Mouse (Mus musculus): ENCODE measurements around the gene Aldh2. TPM values are rescaled to one million over a fixed set of nuclear protein-coding genes. Genes with fewer than 3 reads are reported as not detected.

Aldh2 gene
- total and polyA plus RNA-seq, 2 experiments, result 1,488 to 4,351 TPM

- TF ChIP-seq POLR2A (IDR thresholded peaks at IDR 0.05; ENCODE audit: extremely low read depth, insufficient read depth, low read length), result no peak
- TF ChIP-seq CTCF (IDR thresholded peaks at IDR 0.05; ENCODE audit: low read depth, low read length), result no peak
- Histone ChIP-seq H3K27ac (replicated peaks; ENCODE audit: insufficient read depth, low read depth, low read length) (no peak overlapping the region), H3K79me2 (ENCODE audit: control insufficient read depth, insufficient read depth, low read length) (peaks cover 11% of the 10 kb centered on the region; the same call in 1 of the 2 replicates), H3K4me3 (ENCODE audit: insufficient read depth, low read depth, low read length) (no peak overlapping the region), H3K27me3 (ENCODE audit: control insufficient read depth, insufficient read depth, low read length) (no peaks in the 10 kb centered on the region), H3K4me1 (ENCODE audit: control insufficient read depth, insufficient read depth, low read length) (peaks cover 9% of the 10 kb centered on the region), H3K9ac (ENCODE audit: low read depth, low read length) (no peak overlapping the region), H3K36me3 (ENCODE audit: control insufficient read depth, insufficient read depth, low read length) (no peaks in the 10 kb centered on the region)
- DNase-seq (ENCODE audit: extremely low read depth, low read depth, low spot score), result no peak
- WGBS, result 93% methylated on average over 7 of the region's 7 CpGs
Observed at GRCm38 (mm10) chr5:121549196-121549595, 44.4 kb downstream of the Aldh2 start.

GRCm38 (mm10) chr5:121547084-121547483 is 46.5 kb downstream of the Aldh2 start:
- H3K27me3 ChIP-seq (ENCODE audit: control insufficient read depth, insufficient read depth, low read length), result no peaks in the 10 kb centered on the region
- no peak overlapping the region for H3K4me3 ChIP-seq (ENCODE audit: insufficient read depth, low read depth, low read length)
- no peak for TF ChIP-seq POLR2A (IDR thresholded peaks at IDR 0.05; ENCODE audit: extremely low read depth, insufficient read depth, low read length)
- no peak for TF ChIP-seq CTCF (IDR thresholded peaks at IDR 0.05; ENCODE audit: low read depth, low read length)
- 85% methylated on average over 3 of the region's 3 CpGs for WGBS
- DNase-seq (ENCODE audit: extremely low read depth, low read depth, low spot score), result no peak
- peaks cover 20% of the 10 kb centered on the region; the same call in 1 of the 2 replicates for H3K79me2 ChIP-seq (ENCODE audit: control insufficient read depth, insufficient read depth, low read length)
- peaks cover 14% of the 10 kb centered on the region for H3K4me1 ChIP-seq (ENCODE audit: control insufficient read depth, insufficient read depth, low read length)
- H3K9ac ChIP-seq (ENCODE audit: low read depth, low read length), result no peak overlapping the region
- no peaks in the 10 kb centered on the region for H3K36me3 ChIP-seq (ENCODE audit: control insufficient read depth, insufficient read depth, low read length)
- H3K27ac ChIP-seq (replicated peaks; ENCODE audit: insufficient read depth, low read depth, low read length), result no peak overlapping the region

DNA sequence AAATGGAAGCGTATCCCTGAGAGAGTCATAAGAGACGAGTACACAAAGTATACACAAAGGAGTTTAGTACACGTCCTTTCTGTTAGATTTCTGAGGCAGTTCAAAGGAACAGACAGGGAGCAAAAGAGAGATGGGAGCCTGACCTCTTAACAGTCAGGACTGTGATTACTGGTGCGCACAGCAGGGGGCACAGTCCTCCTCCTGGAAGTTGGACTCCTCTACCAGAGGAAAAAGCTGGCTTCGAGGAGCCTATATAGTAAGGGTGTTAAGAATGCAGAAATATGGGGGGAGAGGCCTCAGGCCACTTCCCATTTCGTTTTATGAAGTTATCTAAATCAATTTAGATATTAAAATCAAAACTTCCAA is 47.1 kb downstream of the Aldh2 start:
- TF ChIP-seq CTCF (IDR thresholded peaks at IDR 0.05; ENCODE audit: low read depth, low read length) (peak; percentile 71), POLR2A (IDR thresholded peaks at IDR 0.05; ENCODE audit: extremely low read depth, insufficient read depth, low read length) (no peak)
- DNase-seq (ENCODE audit: extremely low read depth, low read depth, low spot score), result peak; percentile 51
- H3K79me2 ChIP-seq (ENCODE audit: control insufficient read depth, insufficient read depth, low read length), result peaks cover 21% of the 10 kb centered on the region; the same call in 1 of the 2 replicates
- H3K36me3 ChIP-seq (ENCODE audit: control insufficient read depth, insufficient read depth, low read length), result no peaks in the 10 kb centered on the region
- 12% methylated on average over 6 of the region's 6 CpGs for WGBS
- H3K27me3 ChIP-seq (ENCODE audit: control insufficient read depth, insufficient read depth, low read length), result no peaks in the 10 kb centered on the region
- H3K27ac ChIP-seq (replicated peaks; ENCODE audit: insufficient read depth, low read depth, low read length), result no peak overlapping the region
- no peak overlapping the region for H3K9ac ChIP-seq (ENCODE audit: low read depth, low read length)
- H3K4me1 ChIP-seq (ENCODE audit: control insufficient read depth, insufficient read depth, low read length), result peaks cover 14% of the 10 kb centered on the region
- H3K4me3 ChIP-seq (ENCODE audit: insufficient read depth, low read depth, low read length), result peak overlapping the region; percentile 78; the same call in 1 of the 2 replicates

- peak within 1 kb of the TSS; percentile 78 for H3K4me3 ChIP-seq (ENCODE audit: insufficient read depth, low read depth, low read length)
- peaks cover 14% of the 10 kb centered on the region for H3K4me1 ChIP-seq (ENCODE audit: control insufficient read depth, insufficient read depth, low read length)
- peak within 1 kb of the TSS; percentile 84 for H3K27ac ChIP-seq (replicated peaks; ENCODE audit: insufficient read depth, low read depth, low read length)
- under 1% methylated on average over 52 of the region's 55 CpGs for WGBS
- H3K36me3 ChIP-seq (ENCODE audit: control insufficient read depth, insufficient read depth, low read length), result no peaks in the 10 kb centered on the region
- 0 out of 2 replicates have a peak, but pooled peaks have one; percentile 28 for TF ChIP-seq POLR2A (IDR thresholded peaks at IDR 0.05; ENCODE audit: extremely low read depth, insufficient read depth, low read length)
- no peak for TF ChIP-seq CTCF (IDR thresholded peaks at IDR 0.05; ENCODE audit: low read depth, low read length)
- DNase-seq (ENCODE audit: extremely low read depth, low read depth, low spot score), result peak; percentile 80
- H3K27me3 ChIP-seq (ENCODE audit: control insufficient read depth, insufficient read depth, low read length), result no peaks in the 10 kb centered on the region
- peaks cover 25% of the 10 kb centered on the region; the same call in 1 of the 2 replicates for H3K79me2 ChIP-seq (ENCODE audit: control insufficient read depth, insufficient read depth, low read length)
- H3K9ac ChIP-seq (ENCODE audit: low read depth, low read length), result peak within 1 kb of the TSS; percentile 92
Observed at GRCm38 (mm10) chr5:121545793-121546529, 47.7 kb downstream of the Aldh2 start, which contains the start of gene Mapkapk5. TSS of gene Mapkapk5 (minus strand) at chr5:121545905.

DNA sequence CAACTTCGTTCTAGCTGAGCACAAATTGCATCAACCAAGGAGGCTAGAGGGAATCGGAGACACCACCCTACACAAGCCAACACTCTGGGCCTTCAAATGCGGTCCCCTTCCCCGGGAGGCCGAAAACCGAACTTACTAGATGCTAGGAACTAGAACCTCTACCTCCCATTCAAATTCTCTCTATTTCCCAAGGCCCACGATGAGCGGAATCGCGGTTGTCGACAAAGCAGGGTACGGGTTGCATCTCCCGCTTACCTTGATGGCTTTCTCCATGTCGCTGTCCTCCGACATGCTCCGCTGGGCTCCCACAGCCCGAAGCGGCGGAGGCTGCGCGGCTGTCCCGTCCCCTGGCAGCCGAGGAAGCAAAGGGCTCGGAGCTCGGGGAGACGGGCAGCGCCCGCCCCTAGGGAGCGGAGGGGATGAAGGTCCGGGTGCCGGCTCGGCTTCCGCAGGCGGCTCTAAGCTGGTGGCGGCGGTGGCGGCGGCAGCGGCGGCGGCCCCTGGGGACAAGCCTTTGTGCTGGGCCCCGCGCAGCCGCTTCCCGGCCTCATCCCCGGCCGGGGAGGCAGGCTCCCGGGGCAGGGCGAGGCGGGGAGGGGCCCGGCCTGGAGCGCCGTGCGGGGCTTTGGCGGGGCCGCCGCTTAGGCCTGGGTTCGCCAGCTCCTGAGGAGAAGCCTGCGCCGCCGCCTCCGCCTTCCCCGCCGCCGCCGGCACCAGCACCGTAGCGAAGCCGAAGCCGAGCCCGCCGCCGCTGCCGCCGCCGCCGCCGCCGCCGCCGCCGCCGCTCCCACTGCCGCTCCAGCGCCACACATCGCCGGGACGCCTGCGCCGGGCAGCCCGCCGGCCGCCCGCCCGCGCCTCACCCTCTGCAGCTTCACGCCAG is 48.5 kb downstream of the Aldh2 start, which contains the start of the genes Adam1a and Gm42878:
Gene Adam1a (minus strand): TSS at position 573 of the 883 bp plus-strand sequence.
Gene Gm42878 (minus strand): TSS at position 573 of the 883 bp plus-strand sequence.
- Histone ChIP-seq H3K27me3 (ENCODE audit: control insufficient read depth, insufficient read depth, low read length) (no peaks in the 10 kb centered on the region), H3K27ac (replicated peaks; ENCODE audit: insufficient read depth, low read depth, low read length) (peak within 1 kb of the TSS; percentile 84), H3K36me3 (ENCODE audit: control insufficient read depth, insufficient read depth, low read length) (no peaks in the 10 kb centered on the region), H3K4me3 (ENCODE audit: insufficient read depth, low read depth, low read length) (peak within 1 kb of the TSS; percentile 78), H3K9ac (ENCODE audit: low read depth, low read length) (peak within 1 kb of the TSS; percentile 92), H3K79me2 (ENCODE audit: control insufficient read depth, insufficient read depth, low read length) (peaks cover 28% of the 10 kb centered on the region; the same call in 1 of the 2 replicates), H3K4me1 (ENCODE audit: control insufficient read depth, insufficient read depth, low read length) (peaks cover 12% of the 10 kb centered on the region)
- under 1% methylated on average over 72 of the region's 97 CpGs for WGBS
- no peak for DNase-seq (ENCODE audit: extremely low read depth, low read depth, low spot score)
- TF ChIP-seq POLR2A (IDR thresholded peaks at IDR 0.05; ENCODE audit: extremely low read depth, insufficient read depth, low read length) (no peak), CTCF (IDR thresholded peaks at IDR 0.05; ENCODE audit: low read depth, low read length) (no peak)
